Mouse (Mus musculus) T-cell, adult 2 months (primary cell): ENCODE measurements around the gene Mest.

Source experiments
- DNase-seq: peaks from one replicate; pipeline ENCODE4 v3.0.0; 2022; ENCODE audit warnings: low spot score

The Mest gene

GRCm38 (mm10) chr6:30703977-30704602 lies 19.3 kb upstream of the Mest start:
- no peak for DNase-seq

GRCm38 (mm10) chr6:30709115-30709514 lies 14.2 kb upstream of the Mest start:
- no peak for DNase-seq

- DNase-seq, result no peak
These were observed 12.7 kb upstream of the Mest start for GRCm38 (mm10) chr6:30710371-30711364.

GRCm38 (mm10) chr6:30711365-30711763 lies 12.0 kb upstream of the Mest start:
- DNase-seq, result no peak

GRCm38 (mm10) chr6:30712484-30712883 lies 10.9 kb upstream of the Mest start:
- no peak for DNase-seq

GRCm38 (mm10) chr6:30713455-30713854 lies 9.9 kb upstream of the Mest start:
- no peak for DNase-seq

GRCm38 (mm10) chr6:30713896-30714295 lies 9.5 kb upstream of the Mest start:
- no peak for DNase-seq

GRCm38 (mm10) chr6:30714891-30715471 lies 8.4 kb upstream of the Mest start:
- no peak for DNase-seq

GRCm38 (mm10) chr6:30716796-30717195 lies 6.6 kb upstream of the Mest start:
- DNase-seq, result no peak

GRCm38 (mm10) chr6:30722385-30723164 lies 772 bp upstream of the Mest start:
- DNase-seq, result no peak

GRCm38 (mm10) chr6:30730301-30730971 lies 7.1 kb downstream of the Mest start:
- no peak for DNase-seq

- no peak for DNase-seq
These were observed 9.3 kb downstream of the Mest start for GRCm38 (mm10) chr6:30732571-30733130.

- no peak for DNase-seq
These were observed 11.1 kb downstream of the Mest start for GRCm38 (mm10) chr6:30734465-30734864.

- DNase-seq, result peak; percentile 18
These were observed 11.8 kb downstream of the Mest start for GRCm38 (mm10) chr6:30734988-30735727.

- DNase-seq, result no peak
These were observed 12.5 kb downstream of the Mest start for GRCm38 (mm10) chr6:30735728-30736371.

GRCm38 (mm10) chr6:30736372-30736762 lies 13.0 kb downstream of the Mest start:
- no peak for DNase-seq

- DNase-seq, result peak; percentile 29
These were observed 13.7 kb downstream of the Mest start for GRCm38 (mm10) chr6:30736864-30737547.

GRCm38 (mm10) chr6:30737548-30738463 lies 14.5 kb downstream of the Mest start:
- peak; percentile 29 for DNase-seq
